Mouse (Mus musculus) Patski (cell line): Measurements from ENCODE around the gene Sod2. TPM values are rescaled to one million over a fixed set of nuclear protein-coding genes. Genes with fewer than 3 reads are reported as not detected.
"Not testable (repeated sequence)": the region's sequence is repeated elsewhere in the genome, so short reads cannot be mapped to it uniquely, and the experiment has no call there.

Source experiments
- ATAC-seq: fragments of 100-300 bp; one replicate; pipeline ENCODE4 v1.8.0; 2021
- CTCF ChIA-PET: fragments of 350-600 bp; sonication (Branson Sonifier 250); formaldehyde crosslinking; loops from one replicate; lab custom pipeline; 2022; ENCODE audit warnings: inconsistent platforms; lab: Charles Lee
- POLR2A ChIA-PET: fragments of 350-600 bp; sonication (Branson Sonifier 250); formaldehyde crosslinking; loops from one replicate; lab custom pipeline; 2022; ENCODE audit warnings: antibody characterized with exemption, inconsistent platforms; lab: Charles Lee
- DNase-seq: peaks from one replicate; pipeline ENCODE4 v3.0.0-alpha.2; 2011; ENCODE audit warnings: low read depth, low spot score
- H3K27me3 ChIP-seq: fragments of 371-371 bp; one replicate; pipeline ENCODE4 v1.5.1; 2021
- CTCF ChIP-seq: fragments of 100-300 bp; IDR thresholded peaks from one replicate; pipeline ENCODE4 v1.5.1; 2021
- in situ Hi-C: fragments of 300-500 bp; cut with MboI; formaldehyde crosslinking; loops from 3 replicates; pipeline ENCODE4 v1.11.1; 2018; ENCODE audit warnings: low pct_unique_long_range_greater_than_20kb, mixed read lengths
- polyA plus RNA-seq: library from polyadenylated mRNA; unstranded; gene quantifications from one replicate; pipeline ENCODE4 v1.2.3, GENCODE M21; 2021

The Sod2 gene
- polyA plus RNA-seq, 1 experiment from 2014 or later: 164 TPM

DNA sequence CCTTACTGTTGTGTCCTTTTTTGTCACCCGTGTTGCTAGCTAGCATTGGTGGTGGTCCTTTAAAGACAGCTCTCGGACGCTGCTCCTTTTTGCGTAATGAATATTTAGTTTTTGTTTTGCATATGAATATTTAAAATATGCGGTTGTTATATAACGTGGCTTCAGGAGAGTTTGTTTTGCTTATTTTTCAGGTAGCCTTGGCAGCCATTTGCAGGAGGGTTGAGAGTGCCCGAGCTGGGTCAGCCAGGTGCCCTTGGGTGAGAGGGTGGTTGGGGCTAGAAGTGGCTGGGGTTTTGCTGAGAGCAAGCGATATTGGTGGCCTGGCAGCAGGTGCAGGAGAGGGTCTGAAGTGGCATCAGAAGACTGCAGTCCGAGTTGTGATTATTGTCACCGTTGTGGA is 1.9 kb downstream of the Sod2 start:
- CTCF ChIA-PET: interaction anchor here (1.0 to 1.5 kb wide), 3 partner anchors 10 to 128 kb away, joined by 5 read pairs; no protein-coding TSS in a partner anchor
- H3K27me3 ChIP-seq: no peaks in the 10 kb centered on the region
- no peak for TF ChIP-seq CTCF
- DNase-seq (no peak), ATAC-seq (no peak)
- in situ Hi-C loops: no loop called here
- POLR2A ChIA-PET: interaction anchor here (0.7 to 1.0 kb wide), 2 partner anchors 18 to 928 kb away, joined by 3 to 5 read pairs; no protein-coding TSS in a partner anchor

DNA sequence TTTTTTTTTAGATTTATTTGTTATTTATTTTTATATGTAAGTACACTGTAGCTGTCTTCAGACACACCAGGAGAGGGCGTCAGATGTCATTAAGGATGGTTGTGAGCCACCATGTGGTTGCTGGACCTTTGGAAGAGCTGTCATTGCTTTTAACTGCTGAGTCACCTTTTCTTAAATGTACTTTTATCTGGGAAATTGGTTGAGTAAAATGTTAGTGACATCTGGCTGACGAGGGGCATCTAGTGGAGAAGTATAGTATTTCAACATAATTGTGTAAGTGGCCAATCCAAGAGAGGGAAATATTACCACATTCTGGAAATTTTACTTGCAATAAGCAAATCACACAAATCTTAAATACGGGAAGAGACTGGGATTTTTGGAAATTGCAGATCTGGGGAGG is 3.2 kb downstream of the Sod2 start:
- in situ Hi-C loops: no loop called here
- DNase-seq: no peak

DNA sequence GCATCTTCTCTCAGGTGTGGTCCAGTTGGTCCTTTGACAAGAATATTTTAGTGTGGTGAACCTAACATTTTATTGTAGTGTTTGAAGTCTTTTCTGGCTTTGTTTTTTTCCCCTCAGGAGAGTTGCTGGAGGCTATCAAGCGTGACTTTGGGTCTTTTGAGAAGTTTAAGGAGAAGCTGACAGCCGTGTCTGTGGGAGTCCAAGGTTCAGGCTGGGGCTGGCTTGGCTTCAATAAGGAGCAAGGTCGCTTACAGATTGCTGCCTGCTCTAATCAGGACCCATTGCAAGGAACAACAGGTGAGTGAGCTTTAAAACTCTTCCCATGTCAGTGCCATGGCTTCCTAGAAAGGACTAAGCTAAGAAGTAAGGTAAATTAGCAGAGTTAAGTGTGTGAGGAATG is 6.7 kb downstream of the Sod2 start:
- POLR2A ChIA-PET: no interaction called here
- no peak for ATAC-seq
- no peak for TF ChIP-seq CTCF
- in situ Hi-C loops: no loop called here
- CTCF ChIA-PET: no interaction called here
- H3K27me3 ChIP-seq: no peaks in the 10 kb centered on the region
- no peak for DNase-seq

More for the DNA sequence above, 3.2 kb downstream of the Sod2 start:
- CTCF ChIA-PET: interaction anchor here (1.4 kb wide), 1 partner anchor 24 kb away, joined by 3 read pairs; no protein-coding TSS in a partner anchor
- TF ChIP-seq CTCF: peak; percentile 77
- no peak for ATAC-seq
- H3K27me3 ChIP-seq: no peaks in the 10 kb centered on the region
- POLR2A ChIA-PET: interaction anchor here (0.6 kb wide), 1 partner anchor 49 kb away, joined by 4 read pairs; no protein-coding TSS in a partner anchor

DNA sequence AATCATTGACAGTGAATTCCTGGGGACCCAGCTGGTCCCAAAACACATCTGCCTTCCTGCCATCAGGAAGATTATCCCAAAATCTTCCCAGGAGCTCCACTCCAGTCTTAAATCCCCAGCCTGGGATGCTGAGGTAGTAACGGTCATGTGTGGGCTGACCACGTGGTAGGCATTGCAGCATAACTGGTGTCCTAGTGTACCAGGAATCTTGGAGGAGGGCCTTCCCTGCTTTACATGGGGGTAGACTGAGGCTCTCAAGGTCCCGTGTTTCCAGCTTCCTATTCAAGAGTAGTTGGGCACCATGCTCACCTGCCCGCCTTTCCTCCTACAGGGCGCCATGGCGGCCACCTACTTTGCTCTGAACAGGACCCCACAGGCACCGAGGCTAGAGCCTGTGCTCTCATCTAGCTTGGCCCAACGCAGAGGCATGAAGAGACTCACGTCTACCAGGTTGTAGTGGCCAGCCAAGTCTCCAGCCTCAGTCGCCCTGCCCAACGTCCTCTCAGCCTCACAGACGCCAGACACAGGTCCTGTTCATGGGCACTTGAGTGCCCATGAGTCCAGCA is 30.1 kb downstream of the Sod2 start:
- POLR2A ChIA-PET, ATAC-seq, DNase-seq, CTCF ChIA-PET, H3K27me3 ChIP-seq, in situ Hi-C loops: not testable (repeated sequence)

DNA sequence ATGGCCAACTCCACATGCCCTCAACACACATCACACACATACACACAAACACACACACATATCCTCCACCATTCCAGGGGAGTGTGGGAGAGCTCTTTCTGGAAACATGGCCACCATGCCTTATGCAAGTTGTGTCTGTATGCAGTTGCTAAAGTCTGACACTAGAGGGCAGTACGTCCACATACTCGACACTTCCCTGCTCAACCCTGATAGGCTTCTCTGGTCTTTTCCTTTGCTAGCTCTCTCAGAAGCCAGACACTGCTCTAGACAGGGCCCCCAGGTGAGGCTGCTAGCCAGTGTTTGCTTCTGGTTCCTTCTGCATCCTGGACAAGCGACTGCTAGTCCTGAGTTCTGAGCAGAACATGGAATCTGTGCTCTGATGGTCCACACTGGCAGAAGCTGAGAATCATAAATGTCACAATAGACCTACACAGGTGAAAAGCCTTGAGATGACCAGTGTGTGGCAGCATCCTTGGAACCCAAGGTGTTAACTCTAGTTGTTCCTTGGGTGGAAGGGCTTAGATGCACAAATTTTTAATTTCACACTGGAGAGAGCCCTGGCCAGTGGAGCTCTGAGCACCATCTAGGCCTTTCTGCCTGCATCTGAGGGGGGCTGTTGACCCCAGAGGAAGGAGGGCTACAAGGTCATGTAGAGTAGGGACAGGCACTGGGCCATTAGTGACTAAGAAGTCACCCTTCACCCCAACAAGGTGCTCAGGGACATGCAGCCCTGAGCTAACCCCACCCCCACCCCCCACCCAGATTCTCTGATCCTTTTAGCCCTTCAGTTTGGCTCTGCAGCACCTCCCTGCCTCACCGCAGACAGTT is 37.4 kb downstream of the Sod2 start:
- peak; percentile 52 for TF ChIP-seq CTCF
- POLR2A ChIA-PET, H3K27me3 ChIP-seq, CTCF ChIA-PET, in situ Hi-C loops: not testable (repeated sequence)
- peak; percentile 3 for DNase-seq
- peak; percentile 83 for ATAC-seq

DNA sequence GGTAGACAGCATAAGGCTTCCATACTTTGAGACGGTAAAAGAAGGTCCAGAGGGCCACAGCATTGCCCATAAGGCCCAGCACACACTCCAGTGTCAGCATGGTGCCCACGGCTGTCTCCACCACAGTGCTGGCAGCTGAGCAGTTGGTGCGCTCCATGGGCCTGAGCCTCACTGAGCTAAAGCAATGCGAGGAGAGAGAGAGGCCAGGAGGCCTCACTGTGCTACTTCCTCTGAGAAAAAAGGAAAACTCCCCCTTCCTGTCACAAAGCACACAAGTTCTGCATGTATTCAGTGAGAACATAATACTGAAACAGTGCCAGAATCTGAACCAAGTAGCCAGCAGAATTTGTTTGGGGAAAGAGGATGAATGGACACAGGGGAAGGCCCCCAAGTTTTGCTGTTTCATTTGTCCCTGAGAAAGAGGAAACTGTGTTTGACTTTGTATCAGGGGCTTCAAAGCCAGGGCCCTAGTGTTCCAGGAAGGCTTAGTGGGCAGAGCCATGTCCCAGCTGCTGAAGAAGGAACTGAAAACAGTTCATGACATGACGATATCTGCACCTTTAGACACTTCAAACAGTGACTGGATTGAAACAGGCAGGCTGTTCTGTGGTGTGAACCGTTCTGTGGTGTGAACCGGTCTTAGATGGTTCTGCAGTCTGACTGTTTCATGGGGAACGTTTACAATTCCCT is 45.6 kb downstream of the Sod2 start, which contains the start of gene Gpr31b:
Gpr31b (minus strand) TSS at position 173 of the 690 bp plus-strand sequence.
- POLR2A ChIA-PET, H3K27me3 ChIP-seq, ATAC-seq, CTCF ChIA-PET, DNase-seq, in situ Hi-C loops: not testable (repeated sequence)

DNA sequence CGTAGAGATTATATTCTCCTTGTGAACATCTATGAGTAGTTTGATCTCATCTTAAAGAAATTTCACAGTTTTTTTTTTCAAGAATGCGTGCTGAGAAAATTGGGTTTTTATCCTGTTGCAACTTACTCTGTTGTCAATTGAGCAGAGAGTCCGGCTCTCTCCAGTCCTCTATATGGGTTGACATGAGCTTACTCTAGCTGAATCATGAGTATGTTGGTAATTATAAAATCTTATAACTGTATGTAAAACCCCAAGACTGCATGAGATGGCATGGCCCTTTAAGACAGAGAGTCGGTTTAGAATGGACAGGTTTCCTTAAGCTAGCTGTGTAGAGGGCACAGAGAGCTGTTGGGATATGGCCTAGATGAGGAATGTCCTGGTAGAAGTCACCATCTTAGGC is 54.2 kb downstream of the Sod2 start, which contains the start of gene Tcp10b:
Tcp10b (plus strand) TSS at position 301 of the 400 bp plus-strand sequence.
- in situ Hi-C loops, ATAC-seq, POLR2A ChIA-PET, H3K27me3 ChIP-seq, DNase-seq, CTCF ChIA-PET: not testable (repeated sequence)

DNA sequence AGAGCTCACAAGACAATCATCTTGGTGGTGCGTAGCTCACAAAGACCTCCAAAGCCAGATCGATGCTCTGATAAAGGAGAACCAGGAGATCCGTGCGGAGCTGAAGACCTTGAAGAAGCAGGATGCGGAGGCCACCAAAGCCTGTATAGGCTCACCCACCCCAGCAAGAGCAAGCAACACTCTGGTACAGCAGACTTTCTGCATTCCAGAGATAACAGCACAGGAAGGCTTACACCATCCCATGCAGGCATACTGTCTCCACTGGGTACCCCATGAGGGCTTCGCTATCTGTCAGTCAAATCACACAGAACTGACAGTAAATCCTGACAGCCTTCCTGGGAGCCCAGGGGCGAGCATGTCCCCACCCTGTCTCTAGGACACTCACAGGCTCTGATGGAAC is 56.2 kb downstream of the Sod2 start:
- H3K27me3 ChIP-seq, CTCF ChIA-PET, DNase-seq, ATAC-seq, in situ Hi-C loops, POLR2A ChIA-PET: not testable (repeated sequence)

DNA sequence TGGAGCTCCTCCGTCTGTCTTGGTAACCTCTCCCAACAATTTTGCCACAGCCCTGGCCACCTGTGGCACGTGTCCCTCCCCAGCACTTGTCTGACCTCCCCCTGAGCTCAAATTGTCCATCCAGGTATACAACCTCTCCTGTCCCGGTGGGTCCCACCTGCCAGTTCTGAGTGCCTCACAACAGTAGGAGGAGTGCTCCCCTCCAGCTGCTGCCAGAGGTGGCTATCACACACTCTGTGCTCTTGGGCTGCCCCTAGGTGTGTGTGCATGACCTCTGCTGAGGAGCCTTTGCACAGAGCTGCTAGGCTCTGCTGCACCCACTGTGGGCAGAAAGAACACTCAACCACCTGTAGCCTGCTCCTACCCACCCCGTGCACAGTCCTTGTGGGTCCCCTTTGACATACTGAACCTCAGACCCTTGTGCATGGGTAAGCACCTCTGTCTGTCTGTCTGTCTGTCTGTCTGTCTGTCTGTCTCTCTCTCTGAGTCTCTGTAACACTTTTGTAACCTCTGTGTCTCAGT is 61.3 kb downstream of the Sod2 start:
- ATAC-seq, in situ Hi-C loops, POLR2A ChIA-PET, CTCF ChIA-PET, H3K27me3 ChIP-seq, DNase-seq: not testable (repeated sequence)

DNA sequence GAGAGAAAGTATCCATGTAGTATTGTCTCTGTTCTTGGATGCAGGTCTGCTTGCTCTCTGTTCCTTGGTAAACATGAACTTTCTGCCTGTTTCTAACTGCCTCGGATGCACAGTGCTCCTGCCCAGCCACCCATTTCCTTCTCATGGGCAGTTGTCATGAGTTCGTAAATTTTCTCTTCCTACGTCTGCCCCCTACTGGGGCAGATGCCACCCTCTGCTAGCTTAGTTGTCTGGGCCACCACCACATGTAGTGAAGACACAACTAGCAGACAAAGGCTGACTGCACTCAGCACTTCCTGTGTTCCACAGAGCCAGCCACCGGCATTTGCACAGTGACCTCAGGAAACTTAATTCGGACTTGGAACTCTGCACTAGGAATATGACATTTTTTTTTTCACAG is 62.6 kb downstream of the Sod2 start:
- in situ Hi-C loops, CTCF ChIA-PET, DNase-seq, ATAC-seq, POLR2A ChIA-PET, H3K27me3 ChIP-seq: not testable (repeated sequence)

Other genes starting within 250 kb of the Sod2 start
- gene Igf2r, start 237.2 kb upstream of the Sod2 start, polyA plus RNA-seq: 70.4 TPM
- gene Mas1, start 138.7 kb upstream of the Sod2 start, polyA plus RNA-seq: not detected
- not detected for gene Mrgprh, start 130.8 kb upstream of the Sod2 start, polyA plus RNA-seq
- 6.9 TPM for gene Pnldc1, start 96.6 kb upstream of the Sod2 start, polyA plus RNA-seq
- gene Tcp1, start 91.1 kb upstream of the Sod2 start, polyA plus RNA-seq: 297 TPM
- gene Mrpl18, start 90.5 kb upstream of the Sod2 start, polyA plus RNA-seq: 86.8 TPM
- gene Acat3, start 66.2 kb upstream of the Sod2 start, polyA plus RNA-seq: 4.4 TPM
- 40.8 TPM for gene Acat2, start 46.1 kb upstream of the Sod2 start, polyA plus RNA-seq
- gene Wtap, start 12.7 kb upstream of the Sod2 start, polyA plus RNA-seq: 80.5 TPM
- not detected for gene Gpr31b, start 45.5 kb downstream of the Sod2 start, polyA plus RNA-seq
- gene Tcp10b, start 54.3 kb downstream of the Sod2 start, polyA plus RNA-seq: 0.21 TPM
- 2.3 TPM for gene Unc93a, start 125.0 kb downstream of the Sod2 start, polyA plus RNA-seq
- not detected for gene Smok2a, start 214.3 kb downstream of the Sod2 start, polyA plus RNA-seq
- gene Smok2b, start 223.4 kb downstream of the Sod2 start, polyA plus RNA-seq: not detected